Mouse (Mus musculus): Measurements from ENCODE around the gene Cltrn.

Cltrn gene

DNA sequence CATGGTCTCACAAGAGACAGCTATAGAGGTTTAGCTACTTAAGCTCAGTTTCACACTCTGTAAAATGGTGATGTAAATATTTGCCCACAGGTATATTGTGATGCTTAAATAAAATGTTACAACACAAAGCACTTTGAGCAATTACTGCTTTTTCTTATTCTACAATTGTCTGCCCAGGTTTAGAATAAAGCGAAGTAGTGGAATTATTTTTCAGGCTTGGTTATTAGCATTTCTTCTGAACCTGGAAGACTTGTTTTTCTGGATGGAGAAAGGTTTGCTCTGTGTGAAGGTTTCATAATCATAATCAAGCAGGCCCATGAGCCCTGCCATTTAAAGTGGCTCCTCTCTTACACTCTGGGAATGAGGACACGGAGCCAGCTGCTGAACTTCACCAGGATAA lies 50.4 kb downstream of the Cltrn start, which contains the start of gene Ace2:
TSS of gene Ace2 (plus strand) at position 301 of the 400 bp plus-strand sequence.
- DNase-seq (ENCODE audit: low spot score), result no peak

DNA sequence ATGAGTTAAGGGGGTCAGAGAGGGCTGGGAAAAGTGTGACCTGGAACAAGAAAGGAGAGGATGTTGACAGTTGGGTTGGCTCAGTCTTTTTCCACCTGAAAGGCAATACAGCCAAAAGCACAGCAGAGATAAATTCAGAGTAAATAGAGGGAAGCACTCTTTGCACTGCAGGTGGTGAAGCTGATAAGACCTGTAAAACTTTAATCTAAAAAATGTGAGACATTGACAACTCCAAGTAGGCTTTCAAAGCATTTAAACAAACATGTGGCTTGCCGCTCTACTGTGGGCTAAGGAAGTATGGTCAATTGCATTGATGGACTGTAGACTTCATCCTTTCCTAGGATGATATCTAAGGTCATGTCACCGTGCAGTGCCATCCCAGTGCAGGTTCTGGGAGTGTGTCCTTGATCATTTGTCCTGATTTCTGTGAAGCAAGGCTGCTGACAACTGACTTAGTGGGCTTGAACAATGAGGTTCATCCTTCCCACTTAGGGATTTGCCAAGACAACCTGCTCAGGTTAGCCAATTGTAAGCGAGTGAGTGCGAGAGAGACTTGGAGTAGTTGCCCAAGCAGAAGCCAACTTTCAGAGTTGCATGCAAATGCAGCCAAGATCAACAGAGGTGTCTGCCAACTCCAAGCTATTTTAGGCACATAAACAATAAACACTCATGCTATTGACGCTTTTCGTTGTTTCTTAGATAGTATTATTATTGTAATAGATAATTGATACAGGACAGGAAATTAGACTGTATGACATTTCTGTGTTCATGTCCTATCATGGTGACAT lies 57.0 kb downstream of the Cltrn start:
- DNase-seq (ENCODE audit: low spot score), result no peak

DNA sequence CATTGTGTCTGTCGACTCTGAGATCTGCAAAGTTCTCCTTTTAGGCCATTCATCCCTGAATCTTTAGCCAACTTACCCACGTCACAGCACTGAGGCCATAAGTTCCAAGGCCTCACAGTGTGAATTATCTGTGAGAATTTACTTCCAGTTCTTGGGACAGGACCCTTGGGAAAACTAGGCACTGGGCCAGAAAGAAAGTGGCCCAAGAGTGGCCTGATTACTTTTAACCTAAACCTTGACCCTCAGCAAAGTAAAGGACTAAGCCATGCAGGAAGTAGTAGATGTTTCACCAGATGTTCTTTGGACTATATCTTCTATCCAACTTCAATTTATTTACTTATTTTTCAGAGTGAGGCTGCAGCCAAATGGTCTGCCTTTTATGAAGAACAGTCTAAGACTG lies 64.1 kb downstream of the Cltrn start:
- DNase-seq (ENCODE audit: low spot score), result no peak

DNA sequence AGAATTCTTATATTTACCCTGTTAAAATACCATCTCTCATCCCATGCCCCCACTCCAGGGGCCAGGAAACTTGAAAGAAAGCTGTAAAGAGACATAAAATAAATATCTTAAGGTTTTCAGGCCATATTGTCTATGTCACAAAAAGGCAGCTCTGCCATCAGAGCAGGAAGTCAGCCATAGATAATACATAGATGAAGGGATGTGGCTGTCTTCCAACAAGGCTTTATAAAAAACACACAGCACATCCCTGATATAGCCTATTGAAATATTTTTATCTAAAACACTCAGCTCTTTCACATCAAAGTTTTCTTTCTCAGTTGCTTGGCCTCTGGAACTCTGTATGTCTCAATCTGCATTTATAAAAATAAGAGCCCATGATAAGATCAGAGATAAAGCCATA lies 65.0 kb downstream of the Cltrn start:
- no peak for DNase-seq (ENCODE audit: low spot score)

DNA sequence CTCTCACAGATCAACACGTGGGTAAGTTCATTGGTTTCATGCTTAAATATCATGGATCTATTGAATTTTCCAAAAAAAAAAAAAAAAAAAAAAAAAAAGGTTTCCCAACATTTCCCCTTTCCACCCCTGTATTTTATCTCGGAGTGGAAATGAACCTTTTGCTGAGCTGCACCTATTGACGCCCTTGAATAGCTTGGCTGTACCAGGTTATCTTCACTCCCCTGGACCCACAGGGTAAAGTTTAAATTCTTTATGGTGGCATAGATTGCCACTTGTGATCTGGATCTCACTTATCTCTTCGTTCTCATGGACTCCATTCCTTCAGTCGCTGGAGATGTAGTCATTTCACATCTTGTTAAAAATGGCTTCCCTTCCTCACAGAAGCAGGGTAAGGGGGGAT lies 66.0 kb downstream of the Cltrn start:
- no peak for DNase-seq (ENCODE audit: low spot score)

DNA sequence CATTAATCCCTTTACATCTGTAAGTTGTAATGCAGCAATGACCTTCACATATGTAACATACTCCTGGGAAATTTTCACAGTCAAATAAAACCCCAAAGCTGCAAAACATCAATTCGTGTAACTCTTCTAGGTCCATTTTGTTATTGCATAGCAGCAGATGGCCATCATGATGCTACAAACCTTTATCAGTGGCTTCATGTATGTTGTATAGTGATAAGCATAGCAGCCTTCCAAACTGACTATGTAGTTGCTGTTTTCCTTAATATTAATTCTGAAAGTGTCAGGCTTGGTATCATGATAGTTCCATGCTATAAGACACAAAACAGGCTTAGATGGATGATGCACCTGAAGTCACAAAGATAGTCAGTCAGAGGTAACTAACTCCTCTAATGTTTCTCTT lies 76.1 kb downstream of the Cltrn start:
- no peak for DNase-seq (ENCODE audit: low spot score)

Measured in layer of hippocampus, adult 9-10 months (tissue).